Mouse (Mus musculus) bone marrow macrophage, adult 2 months (primary cell): ENCODE data around the gene Tas2r143. TPM values are rescaled to one million over a fixed set of nuclear protein-coding genes. Genes with fewer than 3 reads are reported as not detected.

Source experiments
- H3K27ac ChIP-seq: 2 replicates; pipeline ENCODE4 v1.5.1; 2012; ENCODE audit warnings: low read depth, low read length; ENCODE audit not compliant: insufficient read depth
- H3K4me1 ChIP-seq: 2 replicates; pipeline ENCODE4 v1.6.1; 2012; ENCODE audit warnings: low read length; ENCODE audit not compliant: control insufficient read depth, insufficient read depth
- H3K4me3 ChIP-seq: 2 replicates; pipeline ENCODE4 v1.5.1; 2012; ENCODE audit warnings: mild to moderate bottlenecking, low read length, moderate library complexity; ENCODE audit not compliant: insufficient read depth
- CTCF ChIP-seq: IDR thresholded peaks from 2 replicates; pipeline ENCODE4 v1.5.1; 2012; ENCODE audit warnings: low read depth, mild to moderate bottlenecking, low read length, moderate library complexity
- POLR2A ChIP-seq: IDR thresholded peaks from 2 replicates; pipeline ENCODE4 v1.6.1; 2012; ENCODE audit warnings: mild to moderate bottlenecking, low read depth, low read length, borderline replicate concordance
- polyA plus RNA-seq: library from polyadenylated mRNA; stranded (reverse); fragments of >200 nt; gene quantifications from 2 replicates; pipeline ENCODE4 v1.2.4, GENCODE M21; 2012; ENCODE audit not compliant: missing spikeins, insufficient read depth, insufficient read length

Gene Tas2r143
- polyA plus RNA-seq, 1 experiment = not detected

- H3K4me3 ChIP-seq = no peak overlapping the region
- H3K27ac ChIP-seq = no peak overlapping the region
- H3K4me1 ChIP-seq = peaks cover 18% of the 10 kb centered on the region
- TF ChIP-seq POLR2A (no peak), CTCF (no peak)
Measured at GRCm38 (mm10) chr6:42357901-42358300, 42.1 kb upstream of the Tas2r143 start.

DNA sequence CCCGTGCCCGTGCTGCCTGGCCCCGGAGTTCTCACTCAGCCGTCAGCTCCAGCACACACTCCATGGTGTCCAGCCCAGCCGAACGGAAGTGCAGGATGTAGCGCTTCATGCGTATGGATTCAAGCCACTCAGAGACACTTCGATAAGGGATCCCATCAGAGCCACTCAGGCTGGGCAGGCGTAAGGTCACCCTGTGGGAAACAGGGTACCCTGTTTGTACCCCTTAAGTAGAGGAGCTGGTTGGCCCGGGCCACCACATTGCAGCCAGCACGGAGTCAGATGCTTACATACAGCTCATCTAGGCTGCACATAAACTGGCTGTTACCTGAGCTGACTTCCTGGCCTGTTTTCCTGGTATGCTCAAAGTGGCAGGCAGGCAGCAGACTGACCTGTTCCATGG is 41.1 kb upstream of the Tas2r143 start:
- Histone ChIP-seq H3K4me3 (no peak overlapping the region), H3K27ac (no peak overlapping the region), H3K4me1 (peaks cover 12% of the 10 kb centered on the region)
- TF ChIP-seq POLR2A = no peak
- TF ChIP-seq CTCF = no peak

GRCm38 (mm10) chr6:42359364-42360147 is 40.5 kb upstream of the Tas2r143 start:
- TF ChIP-seq CTCF (no peak), POLR2A (no peak)
- Histone ChIP-seq H3K4me3 (no peak overlapping the region), H3K4me1 (peaks cover 7% of the 10 kb centered on the region), H3K27ac (no peak overlapping the region)

DNA sequence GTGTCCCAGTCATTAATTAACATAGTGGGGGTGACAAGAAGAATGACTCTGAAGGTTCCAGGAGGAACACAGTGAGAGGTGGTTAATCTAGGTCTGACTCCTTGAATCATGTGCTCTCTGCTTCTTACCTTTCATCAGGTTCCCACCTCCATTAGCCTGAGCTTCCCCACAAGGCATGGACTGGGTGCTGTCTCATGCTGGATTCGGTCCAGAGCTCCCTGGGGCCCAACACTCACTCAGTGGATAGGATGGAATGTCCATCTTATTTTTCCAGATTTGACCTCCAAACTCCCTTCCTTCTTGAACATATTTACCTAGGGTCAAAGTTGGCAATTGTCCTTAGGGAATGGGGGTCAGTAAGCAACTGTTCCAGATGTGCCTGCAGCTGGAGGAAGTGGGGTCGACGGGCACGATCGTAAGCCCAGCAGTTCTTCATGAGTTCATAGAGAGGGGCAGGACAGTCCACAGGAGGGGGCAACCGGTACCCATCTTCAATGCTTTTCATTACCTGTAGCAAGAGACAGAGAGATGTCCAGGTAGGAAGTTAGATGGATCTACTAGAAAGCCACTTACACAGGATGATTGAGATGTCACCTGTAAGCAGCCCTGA is 39.7 kb upstream of the Tas2r143 start:
- Histone ChIP-seq H3K27ac (no peak overlapping the region), H3K4me1 (no peaks in the 10 kb centered on the region), H3K4me3 (no peak overlapping the region)
- no peak for TF ChIP-seq CTCF
- no peak for TF ChIP-seq POLR2A

GRCm38 (mm10) chr6:42361041-42361895 is 38.8 kb upstream of the Tas2r143 start:
- H3K27ac ChIP-seq = no peak overlapping the region
- TF ChIP-seq POLR2A (no peak), CTCF (no peak)
- no peaks in the 10 kb centered on the region for H3K4me1 ChIP-seq
- no peak overlapping the region for H3K4me3 ChIP-seq

GRCm38 (mm10) chr6:42362074-42362473 is 38.0 kb upstream of the Tas2r143 start:
- TF ChIP-seq POLR2A (no peak), CTCF (no peak)
- Histone ChIP-seq H3K4me3 (no peak overlapping the region), H3K27ac (no peak overlapping the region), H3K4me1 (no peaks in the 10 kb centered on the region)

DNA sequence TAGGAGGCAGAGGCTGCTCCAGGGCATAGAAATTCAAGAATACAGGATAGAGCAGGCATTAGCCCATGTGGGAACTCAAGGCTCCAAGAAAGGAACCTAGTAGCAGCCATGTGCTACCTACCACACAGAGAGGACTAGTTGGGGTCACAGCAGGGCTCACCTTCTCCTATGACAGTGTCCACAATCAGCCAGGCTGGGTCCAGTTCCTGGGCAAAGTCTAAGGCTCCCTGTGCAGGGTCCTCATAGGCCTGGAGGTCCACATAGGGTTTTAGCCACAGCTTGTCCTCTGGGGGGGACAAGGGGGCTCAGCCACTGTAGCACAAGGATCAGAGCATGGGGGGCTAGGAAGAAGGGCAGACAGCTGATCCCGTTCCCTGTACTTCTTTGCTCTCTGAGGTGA is 37.5 kb upstream of the Tas2r143 start:
- H3K4me3 ChIP-seq = no peak overlapping the region
- no peak for TF ChIP-seq POLR2A
- TF ChIP-seq CTCF = no peak
- no peak overlapping the region for H3K27ac ChIP-seq
- H3K4me1 ChIP-seq = no peaks in the 10 kb centered on the region

GRCm38 (mm10) chr6:42362974-42363373 is 37.1 kb upstream of the Tas2r143 start:
- Histone ChIP-seq H3K4me3 (no peak overlapping the region), H3K27ac (no peak overlapping the region), H3K4me1 (no peaks in the 10 kb centered on the region)
- TF ChIP-seq CTCF = no peak
- TF ChIP-seq POLR2A = no peak

GRCm38 (mm10) chr6:42364066-42364465 is 36.0 kb upstream of the Tas2r143 start:
- Histone ChIP-seq H3K4me3 (no peak overlapping the region), H3K27ac (no peak overlapping the region), H3K4me1 (no peaks in the 10 kb centered on the region)
- no peak for TF ChIP-seq POLR2A
- TF ChIP-seq CTCF = no peak

DNA sequence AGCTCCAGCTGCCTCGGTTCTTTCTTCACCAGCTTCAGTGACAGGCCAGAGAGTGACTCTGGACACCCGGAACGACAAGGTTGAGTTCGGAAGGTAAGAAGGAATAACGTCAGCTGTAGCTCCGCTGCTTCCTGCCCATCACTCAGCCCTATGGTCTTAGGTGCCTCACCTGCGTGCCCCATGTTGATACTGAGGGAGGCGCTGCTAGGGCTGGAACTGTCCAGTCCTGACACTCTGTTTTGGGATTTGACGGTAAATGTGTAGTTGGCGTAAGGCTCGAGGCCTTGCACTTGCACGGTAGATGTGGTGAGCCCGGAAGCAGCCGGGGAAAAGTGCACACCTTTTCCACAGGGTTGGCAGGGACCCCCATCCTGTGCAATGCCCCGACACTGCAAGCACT is 35.4 kb upstream of the Tas2r143 start:
- Histone ChIP-seq H3K27ac (no peak overlapping the region), H3K4me1 (no peaks in the 10 kb centered on the region), H3K4me3 (no peak overlapping the region)
- TF ChIP-seq POLR2A (no peak), CTCF (no peak)
